Mouse (Mus musculus) heart, postnatal 4 days (tissue): ENCODE results near the gene Sned1. TPM values are rescaled to one million over a fixed set of nuclear protein-coding genes. Genes with fewer than 3 reads are reported as not detected.
"Not testable (repeated sequence)": the region's sequence is repeated elsewhere in the genome, so short reads cannot be mapped to it uniquely, and the experiment has no call there.

ENCODE experiments used
- DNase-seq: peaks from one replicate; pipeline ENCODE4 v3.0.0; 2021
- total RNA-seq, 2 experiments: library from RNA; stranded (reverse); gene quantifications; 2 replicates each; pipeline ENCODE4 v1.2.3; 2021

Gene Sned1
- total RNA-seq, 2 experiments from 2014 or later, result 11.0 to 11.4 TPM

DNA sequence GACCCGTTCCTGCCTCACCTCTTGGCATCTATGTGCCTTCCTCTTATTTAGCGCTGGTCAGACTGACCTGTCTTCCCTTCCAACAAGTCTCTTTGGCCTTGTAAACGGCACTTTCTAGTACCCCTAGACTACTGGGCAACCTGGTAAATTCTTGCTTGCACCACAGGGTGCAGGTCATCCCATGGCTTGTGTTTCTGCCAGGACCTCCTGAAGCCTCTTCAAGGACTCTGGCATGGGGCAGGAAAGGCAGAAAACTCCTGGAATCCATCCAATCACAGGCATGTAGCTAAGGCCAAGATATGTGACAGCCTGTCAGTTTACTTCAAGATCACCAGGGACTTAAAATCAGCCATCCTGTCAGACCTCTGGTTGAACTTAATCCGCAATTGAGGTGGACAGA, 6.0 kb upstream of the Sned1 start:
- no peak for DNase-seq

DNA sequence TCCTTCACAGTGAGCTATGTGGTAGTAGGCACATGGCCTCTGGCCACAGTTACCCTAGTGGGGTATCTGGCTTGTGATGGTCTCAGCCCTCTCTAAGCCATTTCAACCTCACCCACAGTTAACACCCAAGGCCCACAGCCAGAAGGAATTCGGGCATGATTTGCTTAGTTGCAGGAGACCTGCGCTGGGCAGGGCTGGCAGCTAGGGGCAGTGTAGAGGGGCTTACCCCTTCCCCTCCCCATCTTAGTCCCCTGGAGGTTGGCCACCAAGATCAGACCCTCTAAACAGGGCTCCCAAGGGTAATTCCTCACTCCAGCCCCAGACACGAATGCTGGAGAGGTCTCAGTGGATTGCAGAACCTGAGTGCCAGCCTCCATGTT, 894 bp downstream of the Sned1 start:
- peak; percentile 48 for DNase-seq

DNA sequence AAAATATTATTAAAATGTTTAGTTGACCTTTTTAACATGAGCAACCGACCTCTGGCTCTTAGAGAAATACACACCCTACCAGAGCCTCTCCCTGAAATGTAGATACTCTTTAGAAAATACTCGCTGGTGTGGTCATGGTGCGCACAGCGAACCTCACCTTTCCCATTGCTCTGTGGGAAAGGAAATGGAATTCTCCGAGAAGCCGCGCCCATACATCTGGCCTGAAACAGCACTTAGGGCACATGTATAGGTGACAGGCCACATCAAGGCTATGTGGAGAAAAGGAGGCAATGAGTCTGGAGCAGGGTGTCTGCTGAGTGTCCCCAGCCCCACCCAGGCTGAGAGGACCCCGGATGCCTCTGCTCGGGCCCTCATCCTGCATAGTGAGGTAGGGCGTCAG, 2.0 kb downstream of the Sned1 start:
- no peak for DNase-seq

DNA sequence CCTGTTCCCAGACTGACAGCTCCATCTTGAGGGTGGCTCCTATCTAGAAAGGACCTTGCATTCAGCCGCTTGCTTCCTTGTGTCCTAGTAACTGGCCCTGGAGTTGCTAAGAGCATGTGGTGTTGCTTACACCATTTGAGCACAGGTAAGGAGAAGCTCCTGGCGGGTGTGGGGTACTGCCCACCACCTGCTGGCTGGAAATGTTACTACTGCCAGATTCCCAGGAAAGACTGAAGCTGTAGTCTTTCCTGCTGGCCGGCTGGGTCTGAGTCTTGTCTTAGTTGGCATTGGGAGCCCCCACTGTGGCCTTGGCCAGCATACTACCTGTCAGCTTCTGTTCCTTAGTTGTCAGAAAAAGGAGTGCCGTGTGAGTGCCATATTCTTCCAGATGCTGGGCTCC, 2.6 kb downstream of the Sned1 start:
- DNase-seq, result peak; percentile 31

DNA sequence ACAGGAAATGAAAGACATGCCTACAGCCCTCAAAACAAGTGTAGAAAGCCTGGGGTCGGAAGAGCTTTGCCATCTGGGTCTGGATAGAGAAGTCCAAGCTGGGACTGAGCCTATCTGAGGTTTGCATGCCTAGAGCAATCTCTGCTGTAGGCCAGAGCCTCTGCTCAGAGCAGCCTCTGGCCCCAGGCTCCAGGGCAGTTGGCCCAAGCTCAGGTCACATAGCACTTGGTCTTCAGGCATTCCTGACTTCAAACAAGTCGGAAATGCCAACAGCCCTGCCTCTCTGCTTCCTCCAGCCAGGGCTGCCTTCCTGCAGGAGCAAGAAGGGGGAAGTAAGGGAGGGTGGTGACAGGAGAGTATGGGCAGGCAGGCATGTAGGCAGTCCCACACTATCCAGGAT, 10.3 kb downstream of the Sned1 start:
- DNase-seq, result peak; percentile 25

DNA sequence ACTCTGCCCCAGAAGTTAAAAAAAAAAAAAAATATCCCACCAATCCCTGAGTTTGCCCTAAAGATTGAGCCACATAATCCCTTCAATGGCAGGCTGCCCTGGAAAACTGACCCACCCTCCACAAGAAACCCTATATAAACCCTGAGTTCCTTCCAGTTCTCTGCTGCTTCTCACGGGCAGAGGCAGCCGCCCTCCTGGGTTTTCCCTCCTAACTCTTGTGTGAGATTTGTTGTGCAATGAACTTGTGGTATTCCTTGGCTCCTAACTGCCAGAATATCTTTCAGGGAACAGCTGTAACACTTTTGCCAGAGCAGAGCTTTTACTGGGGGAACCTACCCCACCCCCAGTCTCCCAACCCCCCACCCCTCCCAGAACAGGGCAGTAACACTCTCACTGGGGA, 16.9 kb downstream of the Sned1 start:
- DNase-seq, result no peak

DNA sequence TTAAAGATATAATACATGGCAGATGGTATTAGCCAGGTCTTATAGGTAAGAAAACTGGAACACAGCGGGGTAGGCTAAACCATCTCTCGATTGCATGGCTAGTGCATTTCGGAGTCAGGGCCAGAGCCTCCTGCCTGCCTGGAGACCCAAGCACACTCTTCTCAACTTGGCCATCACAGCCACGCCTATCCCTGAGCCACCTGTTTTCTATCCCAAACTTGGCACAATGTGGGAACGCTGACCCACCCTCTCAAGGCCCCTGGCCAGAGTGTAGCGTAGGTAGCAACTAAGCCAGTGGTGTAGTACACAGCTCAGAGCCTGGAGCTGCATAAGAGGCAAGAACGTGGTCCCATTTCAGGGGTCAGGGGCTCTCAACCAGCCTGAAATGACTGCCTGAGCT, 20.1 kb downstream of the Sned1 start:
- DNase-seq, result no peak

DNA sequence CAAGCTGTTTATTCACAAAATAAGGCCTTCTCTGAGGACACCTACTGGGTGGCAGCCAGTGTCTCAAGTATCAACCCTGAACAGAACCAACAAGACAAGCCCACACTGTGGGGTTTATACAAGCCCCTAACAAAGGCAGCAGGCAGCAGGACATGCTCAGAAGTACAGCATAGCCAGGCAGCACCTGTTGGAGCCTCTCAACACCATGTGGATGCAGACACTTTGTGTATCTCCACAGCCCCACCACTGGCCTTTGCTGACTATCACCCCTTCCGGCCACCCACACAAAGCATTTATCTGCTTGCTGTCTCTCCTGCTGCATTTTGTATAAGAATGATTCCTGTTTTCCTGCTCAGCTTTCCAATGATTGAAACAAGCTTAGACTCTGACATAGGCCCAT, 21.9 kb downstream of the Sned1 start:
- no peak for DNase-seq

DNA sequence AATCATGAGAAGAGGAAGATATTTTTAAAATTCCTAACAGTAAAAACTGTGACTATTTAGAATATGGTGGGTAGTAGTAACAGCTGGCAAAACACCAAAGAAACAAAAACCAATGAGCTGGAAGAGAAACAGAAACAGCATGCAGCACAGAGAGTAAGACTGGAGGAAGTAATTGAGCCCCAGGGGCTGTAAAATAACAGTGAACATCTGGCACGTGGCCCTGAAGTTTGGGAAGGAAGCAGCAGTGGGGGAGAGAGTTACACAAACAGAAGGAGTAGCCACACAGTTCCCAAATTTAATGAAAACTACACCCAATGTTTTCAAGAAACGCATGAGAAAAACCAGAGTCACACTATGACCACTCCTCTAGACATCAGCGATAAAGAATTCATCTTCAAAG, 31.6 kb downstream of the Sned1 start:
- peak; percentile 29 for DNase-seq

DNA sequence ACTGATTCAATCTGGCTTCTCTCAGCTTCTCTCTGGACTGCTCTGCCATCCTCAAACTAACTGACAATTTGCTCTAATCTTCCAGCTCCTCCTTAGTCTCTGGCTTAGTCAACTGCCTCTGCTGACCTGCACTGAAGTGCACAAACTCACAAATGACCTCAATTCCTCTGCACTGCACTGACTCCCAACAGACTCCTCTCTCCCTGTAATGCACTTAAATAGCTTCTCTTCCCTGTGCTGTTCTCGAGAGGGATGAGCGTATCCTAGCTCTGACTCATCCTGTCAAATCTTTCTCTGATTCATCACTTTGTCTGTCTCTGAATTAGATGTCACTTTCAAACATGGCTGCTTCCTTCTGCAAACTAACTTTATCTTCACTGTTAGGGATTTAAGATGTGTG, 32.6 kb downstream of the Sned1 start:
- DNase-seq, result no peak

DNA sequence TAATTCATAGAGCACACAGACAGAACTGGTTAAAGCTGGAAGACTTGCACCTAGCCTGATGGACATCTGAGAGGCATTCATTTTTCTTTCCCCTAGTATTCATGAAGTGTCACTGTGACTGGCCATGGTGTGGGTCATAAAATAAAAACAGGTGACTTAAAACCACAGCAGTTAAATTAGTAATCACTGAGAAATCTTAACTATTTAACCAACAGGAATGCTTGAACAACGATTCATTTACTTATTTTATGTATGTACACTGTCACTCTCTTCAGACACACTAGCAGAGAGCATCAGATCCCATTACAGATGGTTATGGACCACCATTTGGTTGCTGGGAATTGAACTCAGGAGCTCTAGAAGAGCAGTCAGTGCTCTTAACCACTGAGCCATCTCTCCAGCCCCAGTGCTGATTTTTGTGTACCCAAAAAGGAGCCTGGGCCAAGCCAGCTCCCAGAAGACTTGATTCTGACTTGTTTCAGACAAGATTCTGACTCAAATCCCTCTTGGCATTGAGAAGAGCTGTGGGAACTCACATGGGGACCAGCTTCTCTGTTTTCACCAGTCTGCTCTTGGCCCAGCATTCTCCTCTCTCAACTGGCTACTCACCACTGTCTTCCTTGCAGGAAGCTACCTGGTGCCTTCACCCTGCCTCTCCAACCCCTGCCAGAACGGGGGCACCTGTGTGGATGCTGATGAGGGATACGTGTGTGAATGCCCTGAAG, 35.0 kb downstream of the Sned1 start:
- no peak for DNase-seq

DNA sequence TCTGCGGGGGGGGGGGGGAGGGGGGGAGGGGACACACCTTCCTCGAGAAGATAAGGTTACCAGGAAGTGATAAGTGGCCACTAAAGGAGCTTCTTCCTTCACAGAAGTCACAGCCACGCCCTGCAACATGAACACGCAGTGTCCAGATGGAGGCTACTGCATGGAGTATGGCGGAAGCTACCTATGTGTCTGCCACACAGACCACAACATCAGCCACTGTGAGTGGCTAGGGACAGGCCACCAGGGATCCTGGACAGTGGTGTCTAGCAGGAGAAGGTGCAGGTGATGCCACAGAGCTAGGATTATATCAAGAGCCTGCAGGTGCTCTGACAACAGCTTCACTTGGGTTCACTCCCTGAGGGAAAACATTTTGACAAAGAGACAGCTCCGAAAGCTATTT, 36.1 kb downstream of the Sned1 start:
- DNase-seq, result no peak

DNA sequence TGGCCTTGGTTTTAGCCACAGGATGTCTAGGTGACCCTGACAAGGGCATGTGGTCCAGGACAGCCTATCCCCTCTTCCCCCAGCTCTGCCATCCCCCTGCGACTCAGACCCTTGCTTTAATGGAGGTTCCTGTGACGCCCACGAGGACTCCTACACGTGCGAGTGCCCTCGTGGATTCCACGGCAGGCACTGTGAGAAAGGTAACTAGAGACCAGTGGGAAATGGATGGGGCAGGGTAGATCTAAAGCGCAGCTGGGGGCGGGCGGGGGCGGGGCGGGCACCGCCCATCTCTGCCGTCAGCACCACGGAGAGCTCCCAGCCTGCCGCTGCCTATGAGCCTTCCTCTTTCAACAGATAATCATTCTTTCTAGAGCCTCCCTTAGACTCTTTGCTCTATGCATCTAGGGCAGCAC, 36.8 kb downstream of the Sned1 start:
- DNase-seq, result peak; percentile 55

DNA sequence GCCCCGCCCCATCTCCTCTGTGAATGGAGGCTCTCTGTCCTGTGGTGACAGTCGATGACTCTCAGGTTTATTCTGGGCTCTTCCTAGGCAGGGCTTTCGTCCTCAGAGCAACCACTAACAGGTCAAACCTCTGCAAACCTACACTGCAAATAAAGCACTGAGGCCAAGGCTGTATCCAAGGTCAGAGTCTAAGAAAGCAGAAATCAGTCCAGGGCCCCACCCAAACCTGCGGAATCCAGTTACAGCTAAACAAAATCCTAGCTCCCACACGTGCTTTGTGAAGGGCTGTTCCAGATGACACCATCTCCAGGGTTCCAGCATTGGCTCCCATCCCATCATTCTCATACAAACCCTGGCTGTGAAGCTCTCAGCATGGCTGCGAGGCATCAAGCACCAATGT, 39.9 kb downstream of the Sned1 start:
- no peak for DNase-seq

DNA sequence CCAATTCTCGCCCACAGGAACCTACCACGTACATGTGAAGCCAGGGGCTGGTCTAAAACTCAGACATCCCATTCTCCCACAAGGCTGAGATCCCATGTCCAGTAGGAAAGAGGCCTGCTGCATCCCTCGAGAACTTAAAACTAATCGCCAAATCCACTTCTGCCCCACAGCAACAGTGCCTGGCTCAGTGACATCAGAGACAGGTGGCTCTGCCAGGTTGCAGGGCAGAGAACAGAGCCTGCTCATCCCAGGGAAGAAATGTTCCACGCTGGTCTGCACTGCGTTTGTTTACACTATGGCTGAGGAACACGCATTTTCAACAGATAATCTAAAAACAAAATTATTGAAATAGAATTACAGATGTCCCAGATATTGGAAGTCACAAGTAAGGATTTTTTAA, 41.4 kb downstream of the Sned1 start:
- no peak for DNase-seq

DNA sequence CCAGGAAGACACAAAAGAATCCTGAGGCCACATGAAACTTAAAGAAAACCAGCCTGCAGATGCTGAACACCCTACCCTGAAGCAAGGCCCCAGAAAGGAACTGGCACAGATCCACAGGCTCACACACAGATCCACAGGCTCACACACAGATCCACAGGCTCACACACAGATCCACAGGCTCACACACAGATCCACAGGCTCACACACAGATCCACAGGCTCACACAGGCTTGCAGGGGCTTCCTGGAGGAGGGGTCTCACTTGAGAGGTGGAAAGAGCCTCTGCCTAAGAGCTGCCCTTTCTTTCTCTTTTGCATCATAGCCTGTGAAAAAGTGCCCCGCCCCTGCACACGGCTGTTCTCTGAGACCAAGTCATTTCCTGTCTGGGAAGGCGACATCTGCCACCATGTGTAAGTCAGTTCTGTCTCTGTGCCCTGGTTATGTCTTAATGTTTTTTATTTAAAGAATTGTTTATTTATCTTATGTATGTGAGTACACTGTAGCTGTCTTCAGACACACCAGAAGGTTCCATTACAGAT, 54.1 kb downstream of the Sned1 start:
- no peak for DNase-seq

DNA sequence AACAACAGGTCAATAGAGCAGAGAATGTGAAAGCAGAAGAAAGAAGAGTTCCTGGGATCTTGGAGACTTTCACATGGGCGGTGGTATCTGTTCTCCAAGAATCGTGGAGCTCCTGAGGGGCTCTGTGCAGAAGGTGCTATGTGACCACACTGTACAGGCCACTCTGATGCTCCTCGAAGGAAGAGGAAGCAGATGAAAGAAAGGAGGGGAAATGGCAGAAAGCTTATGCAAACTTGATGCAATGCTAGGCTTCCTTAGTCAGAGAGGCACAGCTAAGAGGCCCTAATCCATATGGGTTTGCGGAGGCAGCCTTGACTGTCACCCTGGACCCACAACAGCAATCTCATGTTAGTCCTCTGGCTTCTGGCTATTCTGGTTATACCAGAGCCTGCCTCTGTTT, 55.3 kb downstream of the Sned1 start:
- DNase-seq, result no peak

DNA sequence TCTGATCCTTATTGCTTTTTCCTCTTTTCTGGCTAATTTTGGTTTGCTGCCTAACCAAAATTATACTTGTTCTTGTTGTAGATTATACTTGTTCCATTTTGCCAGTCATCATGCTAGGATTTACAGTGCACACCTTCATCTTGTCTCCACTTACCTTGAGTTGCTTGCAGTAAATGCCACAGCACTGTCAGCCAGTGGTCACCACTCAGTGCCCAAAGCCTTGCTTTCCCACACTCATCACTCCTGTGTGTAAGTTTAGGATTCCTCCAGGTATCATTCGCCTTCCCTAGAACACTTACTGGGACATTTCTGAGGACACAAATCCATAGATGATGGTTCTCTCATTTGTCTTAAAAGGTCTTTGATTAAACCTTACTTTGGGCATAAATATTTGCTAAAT, 56.0 kb downstream of the Sned1 start:
- DNase-seq, result no peak

DNA sequence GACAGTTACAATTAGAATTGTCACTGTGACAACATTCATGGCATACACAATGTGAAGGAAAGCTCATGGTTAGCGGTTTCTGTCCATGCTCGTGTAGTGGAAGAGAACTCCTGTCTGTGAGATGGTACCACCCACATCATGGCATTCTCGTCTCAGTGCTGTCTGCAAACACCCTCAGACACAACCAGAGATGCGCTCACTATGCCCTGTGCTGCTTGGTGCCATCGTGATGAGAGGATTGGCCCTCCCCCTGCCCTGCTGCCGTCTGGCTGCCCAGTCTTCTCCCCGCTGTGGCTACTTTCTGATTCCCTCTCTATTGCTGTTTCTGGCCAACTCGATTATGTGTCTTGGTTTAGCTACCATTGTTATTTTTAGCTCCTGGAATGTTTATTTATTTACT, 56.4 kb downstream of the Sned1 start:
- DNase-seq, result no peak

DNA sequence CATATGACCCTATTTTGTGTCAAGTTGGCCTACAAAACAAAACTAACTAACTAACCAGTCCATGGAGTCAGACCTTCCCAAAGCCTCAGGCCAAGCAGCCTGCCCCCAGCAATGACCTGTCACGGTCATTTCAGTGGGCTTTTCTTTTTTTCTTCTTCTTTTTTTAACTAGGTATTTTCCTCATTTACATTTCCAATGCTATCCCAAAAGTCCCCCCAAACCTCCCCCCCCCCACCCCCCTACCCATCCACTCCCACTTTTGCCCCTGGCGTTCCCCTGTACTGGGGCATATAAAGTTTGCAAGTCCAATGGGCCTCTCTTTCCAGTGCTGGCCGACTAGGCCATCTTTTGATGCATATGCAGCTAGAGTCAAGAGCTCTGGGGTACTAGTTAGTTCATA, 58.9 kb downstream of the Sned1 start:
- not testable (repeated sequence) for DNase-seq

DNA sequence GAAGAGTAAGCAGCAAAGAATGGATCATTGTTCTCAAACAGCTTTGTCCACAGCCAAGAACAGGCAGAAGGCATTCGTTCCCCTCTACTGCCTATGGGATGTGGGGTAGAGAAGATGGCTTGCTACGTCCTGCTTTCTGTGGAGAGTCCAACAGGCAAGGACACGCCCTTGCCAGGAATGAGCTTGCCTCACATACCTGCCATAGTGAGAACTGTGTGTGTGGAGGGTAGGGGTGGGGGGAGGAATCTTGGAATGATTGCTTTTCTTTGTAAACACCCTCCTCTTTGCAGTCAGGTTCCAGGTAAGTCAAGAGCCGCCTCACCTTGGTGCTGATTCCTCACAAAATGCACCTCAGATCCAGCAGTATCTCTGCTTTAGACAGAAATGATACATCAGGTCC, 64.2 kb downstream of the Sned1 start:
- DNase-seq, result no peak

DNA sequence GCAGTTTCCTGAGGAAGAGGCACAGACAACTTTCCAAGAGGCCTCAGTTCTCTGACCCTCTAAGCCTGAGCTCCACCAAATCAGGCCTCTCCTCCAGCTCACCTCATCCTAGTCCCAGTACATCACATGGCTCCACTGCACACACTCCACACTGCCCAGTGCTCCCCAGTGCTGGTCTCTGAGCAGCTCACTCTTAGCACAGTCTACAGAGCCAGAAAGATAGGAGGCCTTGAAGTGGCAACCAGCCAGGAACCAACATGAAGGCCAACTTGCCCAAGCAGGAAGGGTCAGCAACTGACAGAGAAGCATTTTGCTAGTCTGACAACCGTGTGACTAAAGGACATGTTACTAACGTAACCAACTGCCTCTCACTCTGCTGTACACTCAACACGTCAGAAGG, 64.9 kb downstream of the Sned1 start:
- peak; percentile 49 for DNase-seq

DNA sequence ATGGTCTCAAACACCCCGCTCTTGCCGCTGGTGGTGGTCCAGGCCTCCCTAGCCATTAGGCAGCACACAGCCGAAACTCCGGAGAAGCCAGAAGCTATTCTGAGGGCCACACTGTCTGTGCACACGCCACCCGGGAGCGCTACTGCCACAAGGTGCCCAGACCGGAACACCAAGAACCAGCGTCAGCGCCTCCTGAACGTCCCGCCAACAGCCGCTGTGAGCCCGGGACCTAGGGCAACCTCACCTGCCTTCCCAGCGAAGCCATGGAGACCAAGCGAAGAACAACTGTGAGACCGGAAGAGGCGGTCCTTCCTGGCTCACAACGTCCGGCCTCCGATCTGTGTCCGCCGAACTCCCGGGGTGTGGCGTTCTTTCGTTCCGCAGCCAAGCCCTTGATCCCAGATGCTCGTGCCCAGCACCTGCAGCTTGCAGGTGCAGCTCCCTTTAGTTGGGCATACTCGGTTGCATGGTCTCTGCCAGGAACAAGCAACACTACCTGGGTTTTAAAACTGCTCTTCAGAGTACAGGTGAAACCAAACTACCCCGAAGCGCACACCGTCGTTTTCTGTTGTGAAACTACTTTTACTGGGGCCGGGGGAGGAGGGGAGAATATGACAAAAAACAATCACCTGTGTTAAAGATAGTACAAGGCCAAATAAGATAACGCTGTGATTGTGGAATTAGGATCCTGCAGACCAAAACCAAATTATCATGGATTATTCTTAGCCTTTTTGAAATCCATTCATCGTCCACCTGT, 70.1 kb downstream of the Sned1 start, which contains the start of gene Mterf4:
Gene Mterf4 (minus strand): TSS at position 335 of the 757 bp plus-strand sequence.
- peak; percentile 85 for DNase-seq

DNA sequence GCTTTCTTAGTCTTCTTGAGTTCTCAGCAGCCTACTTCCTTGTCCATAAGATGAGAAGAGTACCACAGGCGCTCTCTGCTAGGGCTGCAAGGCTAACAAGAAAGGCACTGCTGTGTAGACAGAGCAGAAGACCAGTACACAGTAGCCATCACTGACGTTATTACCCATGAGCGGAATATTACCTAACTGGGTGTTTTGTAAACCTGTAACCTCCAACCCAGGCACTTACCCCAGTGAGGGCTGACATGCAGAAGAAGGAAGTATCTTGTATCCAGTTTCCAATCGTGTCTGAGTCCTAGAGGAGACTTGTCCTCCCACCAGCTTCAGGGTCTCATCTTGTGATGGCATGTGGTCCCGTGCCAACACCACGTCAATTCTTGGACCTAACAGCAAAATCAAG, 88.3 kb downstream of the Sned1 start:
- DNase-seq, result no peak
